Mouse (Mus musculus): Measurements from ENCODE around the gene Zfp652.

- TF ChIP-seq POLR2A (IDR thresholded peaks at IDR 0.05; ENCODE audit: low read depth, low read length) (no peak), CTCF (IDR thresholded peaks at IDR 0.05; ENCODE audit: extremely low read depth, insufficient read depth, insufficient read length, insufficient replicate concordance) (no peak)
Measured at GRCm38 (mm10) chr11:95860071-95860490, 147.6 kb downstream of the Zfp652 start.
